ENCODE assay signal across 13 mouse cellular contexts in the genomic region with DNA sequence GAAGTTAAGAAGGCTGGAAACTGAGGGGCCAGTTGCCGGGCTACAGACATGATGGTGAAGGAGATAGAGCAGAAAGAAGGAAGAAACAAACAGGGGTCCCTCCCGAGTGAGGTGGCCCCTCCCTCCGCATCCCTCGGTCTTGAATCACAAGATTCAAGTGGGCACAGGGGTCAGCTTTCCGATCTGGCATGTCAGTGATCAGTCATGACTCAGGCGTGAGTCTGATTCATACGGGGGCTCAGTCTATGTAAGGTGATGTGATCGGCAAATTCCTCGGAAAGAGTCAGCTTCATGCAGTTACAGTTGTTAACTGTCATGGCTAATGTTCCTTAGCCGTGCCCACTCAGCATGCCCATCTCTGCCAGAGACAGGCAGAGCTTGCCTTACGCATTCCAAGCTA.
"Had no signal": no experiment of that assay in that cellular context is flagged by ENCODE, and none has a peak within 500 bp of the region (broad histone marks: within the 10 kb centered on the region; RNA-seq: fewer than 3 reads in every experiment).

No protein-coding gene starts in this region.

- ATAC-seq: liver, embryonic 12.5 days; midbrain, embryonic 15.5 days had no signal

- H3K9ac ChIP-seq: limb, embryonic 15.5 days; liver, embryonic 12.5 days; lung, embryonic 14.5 days; midbrain, embryonic 15.5 days had no signal

- H3K9me3 ChIP-seq: limb, embryonic 15.5 days; liver, embryonic 12.5 days; midbrain, embryonic 15.5 days had no signal

- H3K27ac ChIP-seq: limb, embryonic 15.5 days; liver, embryonic 12.5 days; macrophage; midbrain, embryonic 15.5 days had no signal

- H3K27me3 ChIP-seq: limb, embryonic 15.5 days; liver, embryonic 12.5 days; megakaryocyte, embryonic 14.5 days; midbrain, embryonic 15.5 days had no signal

- H3K4me1 ChIP-seq: liver, embryonic 12.5 days; megakaryocyte, embryonic 14.5 days had no signal

- H3K36me3 ChIP-seq: limb, embryonic 15.5 days; liver, embryonic 12.5 days; midbrain, embryonic 15.5 days had no signal

- H3K4me3 ChIP-seq: limb, embryonic 15.5 days; liver, embryonic 12.5 days; megakaryocyte, embryonic 14.5 days; midbrain, embryonic 15.5 days had no signal

- DNase-seq: kidney, postnatal 25 days; lung, embryonic 14.5 days; lung, postnatal 14 days; retina, postnatal 1 day; right cerebral cortex, postnatal 4 days; spleen, adult 18-20 months; thymus, adult 18-20 months had no signal

- H3K4me2 ChIP-seq: limb, embryonic 15.5 days; liver, embryonic 12.5 days; lung, embryonic 14.5 days; midbrain, embryonic 11.5 days; midbrain, embryonic 15.5 days had no signal
